Mouse (Mus musculus) erythroblast, adult 5-6 weeks (primary cell): Measurements from ENCODE around the gene Celf6. TPM values are rescaled to one million over a fixed set of nuclear protein-coding genes. Genes with fewer than 3 reads are reported as not detected.

Experiments
- ATAC-seq: replicated peaks from 2 replicates; pipeline ENCODE4 v1.8.0; 2016; ENCODE audit warnings: moderate number of reproducible peaks, mild to moderate bottlenecking, moderate TSS enrichment, inconsistent platforms; ENCODE audit not compliant: poor library complexity, low FRiP score, severe bottlenecking
- total RNA-seq, 2 experiments: library from RNA; stranded (forward) in 1 of 2; stranded (reverse) in 1 of 2; fragments of 150-400 nt in 1 of 2; fragments of 200-764, 138-1000 nt in 1 of 2; gene quantifications; 2 replicates each; pipeline versions ENCODE4 v1.2.3 to v1.2.4; 2015 to 2017; ENCODE audit warnings: low replicate concordance in 2 of 2

The Celf6 gene
- total RNA-seq, 2 experiments from 2014 or later: not detected

- no peak for ATAC-seq
These were observed 769 bp downstream of the Celf6 start for GRCm38 (mm10) chr9:59578505-59578867.

GRCm38 (mm10) chr9:59584871-59585308, 7.2 kb downstream of the Celf6 start:
- peak; percentile 61; the same call in 1 of the 2 replicates for ATAC-seq

- no peak for ATAC-seq
These were observed 10.5 kb downstream of the Celf6 start for GRCm38 (mm10) chr9:59588252-59588651.

- ATAC-seq: no peak
These were observed 11.3 kb downstream of the Celf6 start for GRCm38 (mm10) chr9:59588710-59589671.

GRCm38 (mm10) chr9:59589703-59590439, 12.2 kb downstream of the Celf6 start:
- ATAC-seq: no peak

GRCm38 (mm10) chr9:59601661-59602060, 23.9 kb downstream of the Celf6 start:
- ATAC-seq: no peak

GRCm38 (mm10) chr9:59605967-59606366, 28.2 kb downstream of the Celf6 start:
- ATAC-seq: no peak

- ATAC-seq: no peak
These were observed 33.2 kb downstream of the Celf6 start for GRCm38 (mm10) chr9:59610950-59611349.

- no peak for ATAC-seq
These were observed 38.1 kb downstream of the Celf6 start for GRCm38 (mm10) chr9:59615797-59616196.

- ATAC-seq: peak; percentile 99
These were observed 39.0 kb downstream of the Celf6 start, which contains the start of gene Parp6 for GRCm38 (mm10) chr9:59616622-59617306. Gene Parp6 (plus strand): TSS chr9:59617284.

- ATAC-seq: peak; percentile 36; the same call in 1 of the 2 replicates
These were observed 39.7 kb downstream of the Celf6 start for GRCm38 (mm10) chr9:59617307-59617973.

- ATAC-seq: no peak
These were observed 60.7 kb downstream of the Celf6 start for GRCm38 (mm10) chr9:59638372-59638771.

GRCm38 (mm10) chr9:59639936-59640335, 62.2 kb downstream of the Celf6 start:
- no peak for ATAC-seq

GRCm38 (mm10) chr9:59641320-59641719, 63.6 kb downstream of the Celf6 start:
- ATAC-seq: no peak

GRCm38 (mm10) chr9:59649911-59650310, 72.2 kb downstream of the Celf6 start:
- ATAC-seq: no peak

GRCm38 (mm10) chr9:59653371-59653770, 75.7 kb downstream of the Celf6 start:
- no peak for ATAC-seq

- no peak for ATAC-seq
These were observed 76.8 kb downstream of the Celf6 start for GRCm38 (mm10) chr9:59654450-59654983.

- peak; percentile 51; the same call in 1 of the 2 replicates for ATAC-seq
These were observed 78.4 kb downstream of the Celf6 start, which contains the start of gene Pkm for GRCm38 (mm10) chr9:59655958-59656634. Gene Pkm (plus strand): TSS chr9:59656368.
